Comparison of ENCODE assay signal across 14 mouse cellular contexts in the genomic region with DNA sequence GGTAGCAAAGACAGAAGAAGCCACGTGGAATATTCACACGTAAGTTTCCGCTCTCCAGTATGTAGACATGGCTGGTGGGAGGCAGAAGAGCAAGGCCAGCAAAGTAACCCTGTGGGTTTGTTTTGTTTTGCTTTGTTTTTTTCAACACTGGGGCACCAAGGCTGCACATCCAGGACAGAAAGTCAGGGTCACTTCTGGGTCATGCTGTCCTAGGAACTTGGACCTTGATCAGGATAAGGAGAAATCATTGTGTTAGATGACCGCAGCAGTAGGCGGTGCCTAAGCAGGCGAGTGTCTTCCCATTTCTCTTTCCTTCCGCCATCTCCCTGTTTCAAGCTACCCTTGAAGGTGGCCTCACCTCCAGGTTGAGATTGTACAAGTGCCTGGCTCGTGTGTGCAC.
A peak's percentile ranks its signal among the peaks of the same experiment; 100 is the strongest.
DNase-seq lines count a peak whose midpoint lies in the region.
"Had no signal": no experiment of that assay in that cellular context is flagged by ENCODE, and none has a peak within 500 bp of the region (broad histone marks: within the 10 kb centered on the region; RNA-seq: fewer than 3 reads in every experiment).

No protein-coding gene starts in this region.

- peak; percentile 82 for DNase-seq in adrenal gland, adult 2 months
- no peak for DNase-seq in adrenal gland, postnatal 25 days
- peak; percentile 72 for DNase-seq in kidney, adult 9 months
- no peak for DNase-seq in kidney, postnatal 10 days
- DNase-seq in lung, postnatal 25 days (ENCODE audit: low spot score), result peak; percentile 72
- DNase-seq in lung, postnatal 10 days, result no peak
- peak; percentile 38 for DNase-seq in yolk sac, embryonic 10.5 days (ENCODE audit: low spot score)
- DNase-seq in thymus, postnatal 10 days (ENCODE audit: low spot score in 2 of 2), result no peak
- DNase-seq: cerebellum, postnatal 14 days; embryo, embryonic 11 days; gastrocnemius, postnatal 36 days; left cerebral cortex, postnatal 4 days; spleen, adult 18-20 months; thymus, postnatal 14 days had no signal

Comparison
In these comparisons a context has a peak if more than half of its experiments do, and no peak if none do; other contexts are left out.
1. DNase-seq: peak in adrenal gland, adult 2 months (single experiment), kidney, adult 9 months (single experiment), lung, postnatal 25 days (single experiment) and yolk sac, embryonic 10.5 days (single experiment); none in adrenal gland, postnatal 25 days (single experiment), kidney, postnatal 10 days (single experiment), lung, postnatal 10 days (single experiment) and thymus, postnatal 10 days (0 of 2).